Mouse (Mus musculus) spleen, adult 2 months (tissue): ENCODE measurements around the gene Ptpn13. TPM values are rescaled to one million over a fixed set of nuclear protein-coding genes. Genes with fewer than 3 reads are reported as not detected.

ENCODE experiments used
- DNase-seq, 2 experiments: peaks; one replicate each; pipeline versions ENCODE4 v3.0.0 to v3.0.0-alpha.2; 2012 to 2021; ENCODE audit warnings: low spot score in 2 of 2, low read depth in 1 of 2
- H3K27ac ChIP-seq: fragments of 200-500 bp; 2 replicates; pipeline ENCODE4 v1.5.1; 2012; ENCODE audit warnings: low read length, inconsistent platforms; ENCODE audit not compliant: insufficient read depth
- H3K27me3 ChIP-seq: fragments of 200-500 bp; 2 replicates; pipeline ENCODE4 v1.6.1; 2012; ENCODE audit warnings: mild to moderate bottlenecking, moderate library complexity, low read length, inconsistent platforms; ENCODE audit not compliant: control insufficient read depth, insufficient read depth
- H3K36me3 ChIP-seq: fragments of 200-500 bp; 2 replicates; pipeline ENCODE4 v1.6.1; 2012; ENCODE audit warnings: mild to moderate bottlenecking, low read length, inconsistent platforms; ENCODE audit not compliant: control insufficient read depth, insufficient read depth
- H3K4me1 ChIP-seq: fragments of 200-500 bp; 2 replicates; pipeline ENCODE4 v1.6.1; 2011; ENCODE audit warnings: inconsistent platforms; ENCODE audit not compliant: control insufficient read depth, insufficient read depth, insufficient read length
- H3K4me3 ChIP-seq: fragments of 200-500 bp; 2 replicates; pipeline ENCODE4 v1.5.1; 2011; ENCODE audit warnings: mild to moderate bottlenecking, inconsistent platforms; ENCODE audit not compliant: insufficient read depth, insufficient read length; ENCODE audit errors: extremely low read depth
- CTCF ChIP-seq: fragments of 200-500 bp; IDR thresholded peaks from 2 replicates; pipeline ENCODE4 v1.5.1; 2011; ENCODE audit warnings: mild to moderate bottlenecking, inconsistent platforms; ENCODE audit not compliant: insufficient read depth, insufficient read length, insufficient replicate concordance; ENCODE audit errors: extremely low read depth
- POLR2A ChIP-seq: fragments of 200-500 bp; IDR thresholded peaks from 2 replicates; pipeline ENCODE4 v1.6.1; 2011; ENCODE audit warnings: low read depth, low read length, inconsistent platforms
- WGBS: fragments of 180-500 bp; shearing (Covaris S2); methylation state at CpG from one replicate; pipeline ENCODE4 v1.1.7; 2018; 5-methylcytosine and 5-hydroxymethylcytosine counted together
- polyA plus RNA-seq: library from polyadenylated mRNA; depleted of rRNA; stranded (reverse); fragments of >200 nt; gene quantifications from 2 replicates; pipeline ENCODE4 v1.2.3, GENCODE M21; 2012

The Ptpn13 gene
- polyA plus RNA-seq, 1 experiment, result 1.8 TPM

DNA sequence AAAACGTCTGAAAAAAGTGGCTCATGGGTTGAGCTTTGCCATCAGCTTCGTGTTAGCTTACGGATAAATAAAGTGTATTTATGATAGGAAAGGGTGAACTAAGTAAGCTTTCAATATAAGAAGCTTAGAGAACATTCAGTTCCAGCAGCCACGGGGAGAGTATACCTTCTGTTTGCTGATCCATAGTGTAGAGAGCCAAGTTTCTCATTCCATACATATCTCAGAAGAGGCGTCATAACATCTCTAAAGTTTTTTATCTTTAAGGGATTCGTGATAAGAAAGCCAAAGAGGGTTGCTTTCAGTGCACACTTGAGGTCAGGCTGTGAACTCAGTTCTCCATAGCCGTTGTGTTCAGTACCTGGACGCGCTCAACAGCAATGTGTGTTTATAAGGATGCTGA is 105.2 kb downstream of the Ptpn13 start:
- TF ChIP-seq POLR2A (no peak), CTCF (no peak)
- Histone ChIP-seq H3K36me3 (no peaks in the 10 kb centered on the region), H3K4me1 (no peaks in the 10 kb centered on the region), H3K4me3 (no peak overlapping the region), H3K27ac (no peak overlapping the region), H3K27me3 (no peaks in the 10 kb centered on the region)
- WGBS, result 86% methylated on average over 9 of the region's 9 CpGs
- no peak for DNase-seq

- H3K36me3 ChIP-seq, result no peaks in the 10 kb centered on the region
- H3K4me3 ChIP-seq, result no peak overlapping the region
- DNase-seq, result no peak
- no peaks in the 10 kb centered on the region for H3K4me1 ChIP-seq
- WGBS, result 86% methylated on average over 11 of the region's 11 CpGs
- H3K27me3 ChIP-seq, result no peaks in the 10 kb centered on the region
- TF ChIP-seq CTCF (no peak), POLR2A (no peak)
- H3K27ac ChIP-seq, result no peak overlapping the region
Measured at GRCm38 (mm10) chr5:103532841-103533390, 107.9 kb downstream of the Ptpn13 start.

DNA sequence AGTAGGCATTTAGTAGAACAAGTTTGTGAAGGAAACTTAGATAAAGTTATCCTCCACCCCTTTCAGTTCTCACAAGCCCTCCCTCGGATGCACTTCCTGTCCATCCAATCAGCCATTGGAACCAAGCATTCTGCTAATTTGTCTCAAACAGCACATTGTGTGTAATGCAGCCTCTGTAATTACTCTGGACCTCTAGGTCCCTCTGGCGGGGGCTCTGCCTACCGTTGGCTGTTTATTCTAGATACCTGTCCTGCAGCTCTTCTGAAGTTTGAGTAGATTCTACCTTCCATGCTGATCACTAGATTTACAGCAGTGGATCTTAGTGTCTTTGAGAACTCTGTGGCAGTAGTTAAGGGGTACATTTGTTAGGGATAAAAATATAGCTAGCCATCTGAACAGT is 109.5 kb downstream of the Ptpn13 start:
- 77% methylated on average over 3 of the region's 3 CpGs for WGBS
- no peaks in the 10 kb centered on the region for H3K36me3 ChIP-seq
- DNase-seq, result no peak
- no peaks in the 10 kb centered on the region for H3K27me3 ChIP-seq
- H3K4me3 ChIP-seq, result no peak overlapping the region
- no peak for TF ChIP-seq CTCF
- no peak for TF ChIP-seq POLR2A
- no peak overlapping the region for H3K27ac ChIP-seq
- H3K4me1 ChIP-seq, result no peaks in the 10 kb centered on the region

GRCm38 (mm10) chr5:103537429-103537828 is 112.4 kb downstream of the Ptpn13 start:
- Histone ChIP-seq H3K27ac (no peak overlapping the region), H3K36me3 (no peaks in the 10 kb centered on the region), H3K27me3 (no peaks in the 10 kb centered on the region), H3K4me3 (no peak overlapping the region), H3K4me1 (no peaks in the 10 kb centered on the region)
- no peak for DNase-seq
- no peak for TF ChIP-seq POLR2A
- TF ChIP-seq CTCF, result no peak
- 71% methylated on average over 4 of the region's 4 CpGs for WGBS

DNA sequence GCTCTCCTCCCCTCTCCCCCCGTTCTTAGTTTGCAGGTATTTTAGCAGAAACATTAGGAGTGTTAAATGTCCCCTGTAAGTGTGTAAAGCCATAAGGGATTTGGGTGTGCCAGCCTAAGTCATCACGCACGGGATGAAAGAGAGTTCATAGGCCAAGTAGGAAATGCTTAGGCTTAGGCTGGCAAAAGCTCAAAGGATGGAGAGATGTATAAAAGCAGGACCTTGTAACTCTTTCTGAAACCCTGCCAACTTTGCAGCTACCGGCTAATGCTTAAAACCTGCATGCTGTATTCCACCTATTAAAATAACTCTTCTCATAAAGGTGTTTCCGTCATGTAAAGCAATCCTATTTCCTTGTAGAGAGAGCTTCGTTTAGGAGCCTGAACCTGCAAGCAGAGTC is 115.6 kb downstream of the Ptpn13 start:
- no peak for DNase-seq
- no peaks in the 10 kb centered on the region for H3K27me3 ChIP-seq
- H3K4me3 ChIP-seq, result no peak overlapping the region
- no peaks in the 10 kb centered on the region for H3K4me1 ChIP-seq
- H3K36me3 ChIP-seq, result no peaks in the 10 kb centered on the region
- H3K27ac ChIP-seq, result no peak overlapping the region
- 85% methylated on average over 6 of the region's 6 CpGs for WGBS
- TF ChIP-seq POLR2A (no peak), CTCF (no peak)

GRCm38 (mm10) chr5:103541136-103541535 is 116.1 kb downstream of the Ptpn13 start:
- H3K4me1 ChIP-seq, result no peaks in the 10 kb centered on the region
- no peak overlapping the region for H3K27ac ChIP-seq
- WGBS, result 81% methylated on average over 10 of the region's 10 CpGs
- no peaks in the 10 kb centered on the region for H3K27me3 ChIP-seq
- no peak overlapping the region for H3K4me3 ChIP-seq
- H3K36me3 ChIP-seq, result no peaks in the 10 kb centered on the region
- DNase-seq, result no peak
- no peak for TF ChIP-seq POLR2A
- TF ChIP-seq CTCF, result no peak

GRCm38 (mm10) chr5:103541542-103541941 is 116.5 kb downstream of the Ptpn13 start:
- Histone ChIP-seq H3K36me3 (no peaks in the 10 kb centered on the region), H3K4me1 (no peaks in the 10 kb centered on the region), H3K27me3 (no peaks in the 10 kb centered on the region), H3K27ac (no peak overlapping the region), H3K4me3 (no peak overlapping the region)
- TF ChIP-seq CTCF, result no peak
- TF ChIP-seq POLR2A, result no peak
- WGBS, result 85% methylated on average over 11 of the region's 11 CpGs
- DNase-seq, result no peak
